Mouse (Mus musculus): ENCODE measurements around the gene C1ql2.

The C1ql2 gene

DNA sequence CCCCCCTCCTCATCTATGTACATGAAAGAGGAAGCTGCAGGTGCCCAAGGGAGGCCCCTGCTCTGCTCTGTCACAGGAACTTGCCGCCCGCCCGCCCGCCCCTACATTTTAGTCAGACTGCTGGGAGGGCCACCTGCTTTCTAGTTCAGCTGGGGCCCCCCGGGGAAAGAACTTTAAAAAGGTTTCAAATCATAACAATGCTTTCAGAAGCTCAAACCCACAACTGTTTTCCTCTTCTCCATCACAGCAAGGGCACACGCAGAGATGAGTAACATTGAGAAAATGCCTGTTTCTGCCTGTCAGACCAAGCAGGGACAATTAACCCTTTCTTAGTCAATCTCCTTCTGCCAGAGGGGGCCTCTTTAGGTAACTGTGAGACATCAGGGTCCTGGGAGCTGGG lies 49.4 kb downstream of the C1ql2 start:
- no peak for DNase-seq

DNA sequence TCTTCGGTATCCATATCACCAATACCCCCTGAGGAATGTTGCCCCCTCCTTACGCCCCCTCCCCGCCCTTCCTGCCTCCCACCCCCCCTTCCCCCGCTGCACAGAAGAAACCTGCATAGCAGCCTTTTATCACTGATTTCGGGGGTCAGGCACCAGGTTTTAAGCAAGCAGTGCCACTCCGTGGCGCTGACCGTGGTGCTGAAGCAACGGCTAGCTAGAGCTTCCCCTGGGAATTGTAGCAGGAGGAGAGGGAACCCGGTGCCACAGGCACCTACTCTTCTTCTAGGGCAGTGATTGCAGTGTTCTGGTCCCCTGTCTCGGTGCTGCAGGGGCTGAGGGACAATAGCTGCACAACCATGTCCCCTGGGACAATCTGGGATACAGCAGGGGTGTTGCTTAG lies 50.0 kb downstream of the C1ql2 start:
- peak; percentile 38 for DNase-seq

Data from right cerebral cortex, postnatal 4 days (tissue).